Mouse (Mus musculus) heart, postnatal 0 days (tissue): ENCODE measurements around the gene Pik3ca.

Source experiments
- CTCF ChIP-seq: IDR thresholded peaks from 2 replicates; pipeline ENCODE4 v1.5.1; 2016; ENCODE audit warnings: antibody characterized with exemption, control low read depth, low read depth
- EP300 ChIP-seq: IDR thresholded peaks from 2 replicates; pipeline ENCODE4 v1.6.1; 2016; ENCODE audit warnings: antibody characterized with exemption, low read depth

GRCm38 (mm10) chr3:32511191-32511550, 113.7 kb downstream of the Pik3ca start:
- no peak for TF ChIP-seq CTCF
- no peak for TF ChIP-seq EP300
